Mouse (Mus musculus): ENCODE data around the gene Adipor2. TPM values are rescaled to one million over a fixed set of nuclear protein-coding genes. Genes with fewer than 3 reads are reported as not detected.
A peak's percentile ranks its signal among the peaks of the same experiment; 100 is the strongest.

Gene Adipor2
- polyA plus RNA-seq, 1 experiment, result 45.4 TPM

DNA sequence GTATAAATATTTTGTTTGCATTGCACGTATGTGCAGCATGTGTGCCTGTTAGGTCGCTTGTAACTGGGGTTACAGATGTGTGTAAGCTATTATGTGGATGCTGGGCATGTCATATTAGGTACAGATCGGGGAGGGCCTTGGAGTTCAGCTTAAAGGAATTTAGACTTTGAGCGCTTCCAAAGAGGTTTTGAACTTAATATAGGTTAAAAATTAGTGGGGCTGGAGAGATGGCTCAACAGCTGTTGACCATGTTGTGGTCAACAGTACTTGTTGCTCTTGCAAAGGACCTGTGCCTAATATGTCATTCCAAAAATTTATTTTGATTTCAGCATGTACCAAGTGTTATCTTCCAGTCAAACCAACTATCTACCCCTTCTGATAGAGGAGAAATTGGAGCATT is 12.7 kb downstream of the Adipor2 start:
- DNase-seq (ENCODE audit: low read depth), result no peak
- TF ChIP-seq POLR2A (IDR thresholded peaks at IDR 0.05; ENCODE audit: borderline replicate concordance, extremely low read depth, insufficient read depth, insufficient read length, poor library complexity, severe bottlenecking) (no peak), CTCF (IDR thresholded peaks at IDR 0.05; ENCODE audit: borderline replicate concordance, extremely low read depth, insufficient read depth, insufficient read length) (no peak)

DNA sequence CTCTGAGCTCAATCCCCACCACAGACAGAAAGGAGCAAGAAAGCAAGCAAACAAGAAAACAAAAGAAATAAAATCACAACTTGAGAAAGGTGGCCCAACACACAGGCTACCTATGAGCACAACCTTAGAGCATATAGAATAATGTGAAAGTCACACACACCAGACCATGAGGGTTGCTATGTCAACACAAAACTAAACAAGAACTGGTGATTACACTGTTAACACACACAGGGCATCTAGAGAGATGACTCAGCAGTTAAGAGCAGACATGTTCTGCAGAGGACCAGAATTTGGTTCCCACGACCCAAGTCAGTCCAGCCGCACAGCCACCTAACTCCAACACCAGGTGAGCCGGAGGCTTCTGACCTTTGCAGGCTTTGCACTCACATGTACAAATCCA is 14.5 kb downstream of the Adipor2 start:
- no peak for TF ChIP-seq POLR2A (IDR thresholded peaks at IDR 0.05; ENCODE audit: borderline replicate concordance, extremely low read depth, insufficient read depth, insufficient read length, poor library complexity, severe bottlenecking)
- no peak for TF ChIP-seq CTCF (IDR thresholded peaks at IDR 0.05; ENCODE audit: borderline replicate concordance, extremely low read depth, insufficient read depth, insufficient read length)
- no peak for DNase-seq (ENCODE audit: low read depth)

DNA sequence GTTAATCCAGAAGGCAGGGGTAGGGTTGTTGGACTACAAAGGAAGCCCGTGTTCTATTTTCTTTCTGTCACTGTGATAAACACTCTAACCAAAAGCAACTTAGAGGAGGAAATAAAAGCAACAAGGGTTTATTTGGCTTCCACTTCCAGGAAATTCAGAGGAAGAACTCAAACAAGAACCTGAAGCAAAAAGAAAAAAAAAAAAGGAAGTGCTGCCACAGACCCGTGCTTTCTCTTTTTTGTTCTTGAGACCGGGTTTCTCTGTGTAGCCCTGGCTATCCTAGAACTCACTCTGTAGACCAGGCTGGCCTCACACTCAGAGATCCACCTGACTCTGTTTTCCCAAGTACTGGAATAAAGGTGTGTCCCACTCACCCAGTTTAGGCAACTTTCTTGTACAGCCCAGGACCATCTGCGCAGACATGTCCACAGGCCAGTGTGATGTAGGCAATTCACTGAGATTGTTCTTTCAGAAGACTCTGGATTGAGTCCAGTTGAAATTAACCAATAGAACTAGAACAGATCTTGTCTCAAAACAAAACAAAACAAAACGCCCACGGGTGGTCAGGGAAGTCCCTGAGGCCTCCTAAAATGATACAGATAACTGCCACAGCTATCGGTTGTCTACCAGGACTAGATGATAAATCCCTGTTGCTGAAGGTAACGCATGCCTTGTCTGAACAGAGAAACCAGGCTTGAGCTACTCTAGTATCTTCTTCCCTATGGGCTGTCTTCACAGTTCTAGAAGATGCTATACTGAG is 15.8 kb downstream of the Adipor2 start:
- DNase-seq (ENCODE audit: low read depth), result no peak
- TF ChIP-seq POLR2A (IDR thresholded peaks at IDR 0.05; ENCODE audit: borderline replicate concordance, extremely low read depth, insufficient read depth, insufficient read length, poor library complexity, severe bottlenecking) (no peak), CTCF (IDR thresholded peaks at IDR 0.05; ENCODE audit: borderline replicate concordance, extremely low read depth, insufficient read depth, insufficient read length) (no peak)

DNA sequence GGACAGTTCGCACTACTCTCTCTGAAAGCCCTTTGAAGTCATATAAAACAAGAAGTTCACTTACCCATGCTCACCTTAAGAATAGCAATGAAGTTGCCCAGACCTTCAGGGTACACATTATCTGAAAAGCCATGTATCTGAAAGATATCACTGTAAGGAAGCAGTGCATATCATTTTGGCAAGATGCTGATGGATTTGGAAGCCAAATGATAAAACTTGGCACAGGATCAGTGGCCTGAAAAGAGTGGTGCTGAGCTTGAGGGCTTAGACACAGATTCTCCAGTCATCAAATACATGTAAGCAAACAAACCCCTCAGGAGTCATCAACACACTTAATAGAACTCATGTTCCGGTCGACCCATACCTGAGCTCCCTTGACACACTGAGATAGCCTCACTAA is 16.9 kb downstream of the Adipor2 start:
- DNase-seq (ENCODE audit: low read depth), result peak; percentile 22
- TF ChIP-seq CTCF (IDR thresholded peaks at IDR 0.05; ENCODE audit: borderline replicate concordance, extremely low read depth, insufficient read depth, insufficient read length), result no peak
- no peak for TF ChIP-seq POLR2A (IDR thresholded peaks at IDR 0.05; ENCODE audit: borderline replicate concordance, extremely low read depth, insufficient read depth, insufficient read length, poor library complexity, severe bottlenecking)

- DNase-seq (ENCODE audit: low read depth), result no peak
- TF ChIP-seq POLR2A (IDR thresholded peaks at IDR 0.05; ENCODE audit: borderline replicate concordance, extremely low read depth, insufficient read depth, insufficient read length, poor library complexity, severe bottlenecking), result no peak
- TF ChIP-seq CTCF (IDR thresholded peaks at IDR 0.05; ENCODE audit: borderline replicate concordance, extremely low read depth, insufficient read depth, insufficient read length), result no peak
Measured at GRCm38 (mm10) chr6:119399371-119399770, 18.1 kb downstream of the Adipor2 start.

DNA sequence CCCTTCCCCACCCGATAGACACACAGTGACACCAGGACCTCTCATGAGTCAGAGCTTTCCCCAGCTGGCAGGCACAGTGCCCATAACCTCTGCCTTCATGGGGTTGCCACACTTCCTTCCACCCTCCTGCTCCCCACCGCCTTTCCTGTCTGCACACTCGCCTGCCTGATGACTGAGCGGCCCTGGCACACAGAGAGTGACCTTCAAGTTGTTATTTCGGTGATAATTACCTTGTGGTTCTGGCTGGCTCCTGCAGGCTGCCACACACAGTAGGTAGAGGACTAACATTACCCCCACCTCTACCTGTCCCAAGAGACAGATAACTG is 21.2 kb downstream of the Adipor2 start:
- TF ChIP-seq CTCF (IDR thresholded peaks at IDR 0.05; ENCODE audit: borderline replicate concordance, extremely low read depth, insufficient read depth, insufficient read length), result no peak
- TF ChIP-seq POLR2A (IDR thresholded peaks at IDR 0.05; ENCODE audit: borderline replicate concordance, extremely low read depth, insufficient read depth, insufficient read length, poor library complexity, severe bottlenecking), result no peak
- no peak for DNase-seq (ENCODE audit: low read depth)

GRCm38 (mm10) chr6:119395421-119396308 is 21.8 kb downstream of the Adipor2 start:
- TF ChIP-seq POLR2A (IDR thresholded peaks at IDR 0.05; ENCODE audit: borderline replicate concordance, extremely low read depth, insufficient read depth, insufficient read length, poor library complexity, severe bottlenecking) (no peak), CTCF (IDR thresholded peaks at IDR 0.05; ENCODE audit: borderline replicate concordance, extremely low read depth, insufficient read depth, insufficient read length) (no peak)
- DNase-seq (ENCODE audit: low read depth), result no peak

GRCm38 (mm10) chr6:119392836-119393235 is 24.7 kb downstream of the Adipor2 start:
- DNase-seq (ENCODE audit: low read depth), result no peak
- no peak for TF ChIP-seq POLR2A (IDR thresholded peaks at IDR 0.05; ENCODE audit: borderline replicate concordance, extremely low read depth, insufficient read depth, insufficient read length, poor library complexity, severe bottlenecking)

- no peak for TF ChIP-seq CTCF (IDR thresholded peaks at IDR 0.05; ENCODE audit: borderline replicate concordance, extremely low read depth, insufficient read depth, insufficient read length)
- TF ChIP-seq POLR2A (IDR thresholded peaks at IDR 0.05; ENCODE audit: borderline replicate concordance, extremely low read depth, insufficient read depth, insufficient read length, poor library complexity, severe bottlenecking), result no peak
Measured at GRCm38 (mm10) chr6:119390728-119391127, 26.8 kb downstream of the Adipor2 start.

GRCm38 (mm10) chr6:119389089-119389488 is 28.4 kb downstream of the Adipor2 start:
- TF ChIP-seq POLR2A (IDR thresholded peaks at IDR 0.05; ENCODE audit: borderline replicate concordance, extremely low read depth, insufficient read depth, insufficient read length, poor library complexity, severe bottlenecking) (no peak), CTCF (IDR thresholded peaks at IDR 0.05; ENCODE audit: borderline replicate concordance, extremely low read depth, insufficient read depth, insufficient read length) (no peak)
- DNase-seq (ENCODE audit: low read depth), result peak; percentile 69

More at GRCm38 (mm10) chr6:119390728-119391127, 26.8 kb downstream of the Adipor2 start:
- no peak for DNase-seq (ENCODE audit: low read depth)

DNA sequence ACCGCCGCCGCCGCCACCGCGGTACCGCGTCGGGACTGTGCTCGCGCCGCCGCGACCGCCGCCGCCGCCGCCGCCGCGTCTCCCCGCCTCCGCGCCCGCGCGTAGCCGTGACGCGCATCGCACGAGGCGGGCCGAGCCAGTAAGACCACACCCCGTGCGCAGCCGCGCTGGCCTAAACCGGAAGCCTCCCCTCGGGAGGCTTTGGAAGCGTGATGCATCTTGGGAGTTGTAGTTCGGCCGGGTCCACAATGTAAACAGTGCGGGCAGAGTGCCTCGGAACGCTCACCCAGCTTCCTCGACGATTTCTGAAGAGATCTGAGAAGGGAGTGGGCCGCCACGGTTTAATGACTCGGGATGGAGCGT is 28.9 kb downstream of the Adipor2 start:
- DNase-seq (ENCODE audit: low read depth), result peak; percentile 99
- no peak for TF ChIP-seq CTCF (IDR thresholded peaks at IDR 0.05; ENCODE audit: borderline replicate concordance, extremely low read depth, insufficient read depth, insufficient read length)
- TF ChIP-seq POLR2A (IDR thresholded peaks at IDR 0.05; ENCODE audit: borderline replicate concordance, extremely low read depth, insufficient read depth, insufficient read length, poor library complexity, severe bottlenecking), result peak; percentile 33; the same call in 1 of the 2 replicates
